Mouse (Mus musculus) heart, embryonic 14.5 days (tissue): ENCODE results near the gene Cnnm2. TPM values are rescaled to one million over a fixed set of nuclear protein-coding genes. Genes with fewer than 3 reads are reported as not detected.

ENCODE experiments used
- ATAC-seq: fragments of 200-750 bp; cut with Nextera tagmentation; 2 replicates; pipeline ENCODE4 v1.8.0; 2017; ENCODE audit warnings: low read depth, moderate TSS enrichment; ENCODE audit not compliant: insufficient number of reproducible peaks, insufficient read depth, low FRiP score
- H3K27ac ChIP-seq, 2 experiments: fragments of 200-500 bp in 1 of 2; fragments of 300-500 bp in 1 of 2; sonication (generic) in 1 of 2; replicated peaks in 1 of 2; 2 replicates each; pipeline ENCODE4 v1.5.1; 2012 to 2014; ENCODE audit warnings: low read depth in 2 of 2, low read length in 2 of 2, control low read depth in 1 of 2, mild to moderate bottlenecking in 1 of 2, mixed read lengths in 1 of 2; ENCODE audit not compliant: control insufficient read depth in 1 of 2, insufficient read depth in 1 of 2
- H3K27me3 ChIP-seq: fragments of 300-500 bp; sonication (generic); 2 replicates; pipeline ENCODE4 v1.6.1; 2014; ENCODE audit warnings: mild to moderate bottlenecking, low read length, control low read depth; ENCODE audit not compliant: control insufficient read depth, insufficient read depth
- H3K36me3 ChIP-seq: fragments of 300-500 bp; sonication (generic); 2 replicates; pipeline ENCODE4 v1.6.1; 2014; ENCODE audit warnings: mild to moderate bottlenecking, control low read depth, low read length, mixed read lengths; ENCODE audit not compliant: control insufficient read depth, insufficient read depth
- H3K4me1 ChIP-seq, 2 experiments: fragments of 200-500 bp in 1 of 2; fragments of 300-500 bp in 1 of 2; sonication (generic) in 1 of 2; 2 replicates each; pipeline ENCODE4 v1.6.1; 2012 to 2014; ENCODE audit warnings: low read length in 2 of 2, control low read depth in 1 of 2, mixed read lengths in 1 of 2; ENCODE audit not compliant: control insufficient read depth in 2 of 2, insufficient read depth in 2 of 2
- H3K4me2 ChIP-seq: fragments of 300-500 bp; sonication (generic); 2 replicates; pipeline ENCODE4 v1.6.1; 2014; ENCODE audit warnings: mild to moderate bottlenecking, low read length
- H3K4me3 ChIP-seq, 2 experiments: fragments of 200-500 bp in 1 of 2; fragments of 300-500 bp in 1 of 2; sonication (generic) in 1 of 2; 2 replicates each; pipeline ENCODE4 v1.5.1; 2012 to 2014; ENCODE audit warnings: low read length in 2 of 2, mild to moderate bottlenecking in 2 of 2, control low read depth in 1 of 2, low read depth in 1 of 2, moderate library complexity in 1 of 2; ENCODE audit not compliant: control insufficient read depth in 1 of 2, insufficient read depth in 1 of 2
- H3K9ac ChIP-seq: fragments of 300-500 bp; sonication (generic); 2 replicates; pipeline ENCODE4 v1.6.1; 2014; ENCODE audit warnings: mild to moderate bottlenecking, low read length
- H3K9me3 ChIP-seq: fragments of 300-500 bp; sonication (generic); 2 replicates; pipeline ENCODE4 v1.6.1; 2016; ENCODE audit warnings: low read length, control low read depth; ENCODE audit not compliant: control insufficient read depth
- WGBS: fragments of 180-500 bp; shearing (Covaris S2); extraction: QIAGEN DNeasy Blood & Tissue Kit; methylation state at CpG from one replicate; pipeline ENCODE4 v1.1.7; 2014; 5-methylcytosine and 5-hydroxymethylcytosine counted together
- polyA plus RNA-seq: library from polyadenylated mRNA; unstranded; fragments of >200 nt; fragmentation: Nextera tagmentation; extraction: Ambion mirVana; gene quantifications from 2 replicates; pipeline ENCODE4 v1.2.1, GENCODE M21; 2014

Cnnm2 gene
- polyA plus RNA-seq, 1 experiment from 2014 or later = 3.2 TPM

DNA sequence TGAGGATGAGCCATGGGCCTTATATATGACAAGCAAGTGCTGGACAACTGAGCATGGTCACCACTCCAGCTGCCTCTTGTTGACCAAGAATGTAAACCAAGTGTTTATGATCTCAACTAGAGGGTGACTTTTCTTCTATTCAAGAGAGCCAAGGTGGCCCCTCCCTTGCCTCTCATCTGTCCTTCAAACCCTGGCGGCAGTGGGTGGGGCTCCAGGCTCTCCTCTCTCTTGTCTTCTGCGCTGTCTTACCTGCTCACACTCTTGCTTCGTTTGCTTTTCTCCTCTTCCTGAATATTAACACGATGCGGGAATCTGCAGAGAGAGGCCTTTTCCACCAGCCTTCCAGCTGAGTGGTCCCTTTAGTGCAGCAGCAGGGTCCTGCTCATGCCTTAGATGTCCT lies 22.6 kb downstream of the Cnnm2 start:
- H3K27me3 ChIP-seq = no peaks in the 10 kb centered on the region
- 81% methylated on average over 5 of the region's 5 CpGs for WGBS
- no peak overlapping the region for H3K9ac ChIP-seq
- peaks cover 2 to 3% of the 10 kb centered on the region in 2 experiments; a peak in 1 of 4 replicates for H3K4me1 ChIP-seq
- H3K4me2 ChIP-seq = no peak overlapping the region
- H3K4me3 ChIP-seq = no peak overlapping the region
- H3K36me3 ChIP-seq = no peaks in the 10 kb centered on the region
- no peak for ATAC-seq
- H3K27ac ChIP-seq = no peak overlapping the region
- no peaks in the 10 kb centered on the region for H3K9me3 ChIP-seq

DNA sequence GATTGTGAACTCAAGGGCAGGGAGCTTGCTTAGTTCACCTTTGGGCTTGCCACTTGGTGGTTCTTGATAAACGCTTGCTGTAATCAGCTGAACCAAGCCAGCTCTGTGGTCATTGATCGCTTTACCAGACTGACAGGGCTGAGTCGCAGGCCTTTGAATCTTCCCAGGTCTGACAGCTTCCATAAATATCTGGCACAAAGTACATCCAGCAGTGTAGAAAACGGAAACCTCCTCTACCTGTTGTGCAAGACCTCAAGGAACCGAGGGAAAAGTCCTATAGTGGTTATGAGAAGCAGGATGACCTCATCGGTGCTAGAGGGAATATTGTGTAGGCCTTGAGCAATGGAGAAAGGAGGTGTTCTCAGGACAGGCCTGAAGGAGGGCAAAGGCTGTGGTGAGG lies 23.1 kb downstream of the Cnnm2 start:
- no peaks in the 10 kb centered on the region for H3K9me3 ChIP-seq

DNA sequence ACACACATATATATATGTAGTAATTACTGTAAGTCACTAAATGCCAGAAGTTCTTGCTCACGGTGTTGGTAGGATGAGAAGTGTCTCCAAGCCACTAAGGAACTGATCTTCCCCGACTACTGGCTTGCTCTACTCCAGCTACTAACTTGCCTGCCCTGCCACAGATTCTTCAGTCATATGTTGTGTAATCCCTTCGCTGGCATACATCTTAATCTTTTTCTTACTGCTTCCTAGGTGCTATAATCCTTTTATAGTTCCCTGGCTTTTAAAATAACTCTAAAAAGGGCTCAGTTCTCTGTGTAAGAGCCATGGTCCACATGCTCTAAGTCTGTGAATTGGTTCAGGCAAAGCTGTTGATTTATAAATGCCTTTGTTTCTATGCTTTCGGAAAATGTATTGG lies 24.2 kb downstream of the Cnnm2 start:
- Histone ChIP-seq H3K4me3 (no peak overlapping the region), H3K27ac (no peak overlapping the region), H3K4me2 (no peak overlapping the region), H3K4me1 (peaks cover 2 to 3% of the 10 kb centered on the region in 2 experiments; a peak in 1 of 4 replicates), H3K27me3 (no peaks in the 10 kb centered on the region), H3K9me3 (no peaks in the 10 kb centered on the region), H3K9ac (no peak overlapping the region), H3K36me3 (no peaks in the 10 kb centered on the region)
- ATAC-seq = no peak
- WGBS = 89% methylated on average over 4 of the region's 4 CpGs

More for the DNA sequence above, 23.1 kb downstream of the Cnnm2 start:
- Histone ChIP-seq H3K4me3 (no peak overlapping the region), H3K4me1 (peaks cover 2 to 3% of the 10 kb centered on the region in 2 experiments; a peak in 1 of 4 replicates), H3K27ac (no peak overlapping the region), H3K36me3 (no peaks in the 10 kb centered on the region), H3K27me3 (no peaks in the 10 kb centered on the region), H3K9ac (no peak overlapping the region), H3K4me2 (no peak overlapping the region)
- ATAC-seq = no peak
- 58% methylated on average over 6 of the region's 6 CpGs for WGBS

DNA sequence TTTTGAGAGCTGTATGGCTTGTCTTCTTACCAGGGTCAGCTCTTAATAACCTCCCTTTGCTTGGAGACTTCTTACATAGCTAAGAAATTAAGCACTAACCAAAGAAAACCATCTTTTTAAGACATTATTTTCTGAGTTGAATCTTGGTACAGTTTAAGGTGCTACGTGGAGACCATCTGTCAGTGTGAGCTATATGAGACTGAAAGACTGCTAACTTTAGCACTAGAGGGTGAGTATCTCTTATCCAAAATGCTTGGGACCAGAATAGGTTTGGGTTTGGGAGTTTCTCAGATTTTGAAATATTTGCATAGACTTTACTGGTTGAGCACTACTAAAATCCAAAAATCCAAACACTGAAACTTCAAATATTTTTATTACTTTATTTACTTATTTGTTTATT lies 28.4 kb downstream of the Cnnm2 start:
- peaks cover 2 to 7% of the 10 kb centered on the region in 2 experiments; a peak in 2 of 4 replicates for H3K4me1 ChIP-seq
- no peak overlapping the region for H3K4me3 ChIP-seq
- 69% methylated on average over 1 of the region's 1 CpGs for WGBS
- ATAC-seq = no peak
- no peak overlapping the region for H3K27ac ChIP-seq
- H3K27me3 ChIP-seq = no peaks in the 10 kb centered on the region
- H3K9me3 ChIP-seq = no peaks in the 10 kb centered on the region
- no peak overlapping the region for H3K4me2 ChIP-seq
- H3K36me3 ChIP-seq = no peaks in the 10 kb centered on the region
- no peak overlapping the region for H3K9ac ChIP-seq

DNA sequence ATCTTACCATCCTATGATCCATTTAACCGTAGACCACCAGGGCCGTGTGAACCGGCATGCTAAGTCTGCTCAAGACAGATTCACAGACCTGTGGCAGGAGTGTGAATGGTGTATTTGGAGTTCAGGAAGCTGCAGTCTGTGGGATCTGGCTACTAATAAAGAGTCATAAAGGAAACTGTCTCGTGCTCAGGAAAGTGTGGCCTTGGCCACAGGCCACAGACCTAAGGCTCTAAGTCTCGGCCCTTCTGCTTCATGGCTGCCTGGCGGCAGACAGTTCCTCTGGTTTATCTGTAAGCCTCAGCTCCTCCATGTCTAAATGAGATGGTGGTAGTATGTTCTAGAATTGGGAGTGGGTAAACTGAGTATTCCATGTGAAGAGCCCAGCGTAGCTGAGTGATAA lies 30.0 kb downstream of the Cnnm2 start:
- H3K4me2 ChIP-seq = no peak overlapping the region
- peaks cover 2 to 7% of the 10 kb centered on the region in 2 experiments; a peak in 2 of 4 replicates for H3K4me1 ChIP-seq
- WGBS = 65% methylated on average over 7 of the region's 7 CpGs
- H3K4me3 ChIP-seq = no peak overlapping the region
- no peaks in the 10 kb centered on the region for H3K27me3 ChIP-seq
- H3K27ac ChIP-seq = no peak overlapping the region
- no peak for ATAC-seq
- no peaks in the 10 kb centered on the region for H3K9me3 ChIP-seq
- no peak overlapping the region for H3K9ac ChIP-seq
- no peaks in the 10 kb centered on the region for H3K36me3 ChIP-seq

GRCm38 (mm10) chr19:46791921-46792320 lies 30.5 kb downstream of the Cnnm2 start:
- 77% methylated on average over 8 of the region's 8 CpGs for WGBS
- Histone ChIP-seq H3K36me3 (no peaks in the 10 kb centered on the region), H3K27ac (no peak overlapping the region), H3K9ac (no peak overlapping the region), H3K4me3 (no peak overlapping the region), H3K9me3 (no peaks in the 10 kb centered on the region), H3K4me2 (no peak overlapping the region), H3K4me1 (peaks cover 2 to 7% of the 10 kb centered on the region in 2 experiments; a peak in 2 of 4 replicates), H3K27me3 (no peaks in the 10 kb centered on the region)
- no peak for ATAC-seq

- WGBS = 81% methylated on average over 3 of the region's 3 CpGs
- Histone ChIP-seq H3K4me2 (no peak overlapping the region), H3K27ac (no peak overlapping the region), H3K9me3 (no peaks in the 10 kb centered on the region), H3K4me1 (peaks cover 2 to 7% of the 10 kb centered on the region in 2 experiments; a peak in 2 of 4 replicates), H3K4me3 (no peak overlapping the region), H3K36me3 (no peaks in the 10 kb centered on the region), H3K27me3 (no peaks in the 10 kb centered on the region), H3K9ac (no peak overlapping the region)
- no peak for ATAC-seq
These were observed 31.1 kb downstream of the Cnnm2 start for GRCm38 (mm10) chr19:46792480-46792879.

GRCm38 (mm10) chr19:46794181-46794580 lies 32.8 kb downstream of the Cnnm2 start:
- Histone ChIP-seq H3K4me2 (no peak overlapping the region), H3K4me1 (peaks cover 2 to 7% of the 10 kb centered on the region in 2 experiments; a peak in 2 of 4 replicates), H3K27ac (no peak overlapping the region), H3K36me3 (no peaks in the 10 kb centered on the region), H3K9ac (no peak overlapping the region), H3K9me3 (no peaks in the 10 kb centered on the region), H3K27me3 (no peaks in the 10 kb centered on the region), H3K4me3 (no peak overlapping the region)
- 45% methylated on average over 8 of the region's 8 CpGs for WGBS
- ATAC-seq = no peak
